Mouse (Mus musculus) hindlimb bud, embryonic 11.5 days (tissue): ENCODE measurements around the gene Gpr158.

Source experiments
- DNase-seq: peaks from one replicate; pipeline ENCODE4 v3.0.0-alpha.2; 2012; ENCODE audit warnings: low read depth, low spot score; ENCODE audit errors: extremely low spot score

The Gpr158 gene

DNA sequence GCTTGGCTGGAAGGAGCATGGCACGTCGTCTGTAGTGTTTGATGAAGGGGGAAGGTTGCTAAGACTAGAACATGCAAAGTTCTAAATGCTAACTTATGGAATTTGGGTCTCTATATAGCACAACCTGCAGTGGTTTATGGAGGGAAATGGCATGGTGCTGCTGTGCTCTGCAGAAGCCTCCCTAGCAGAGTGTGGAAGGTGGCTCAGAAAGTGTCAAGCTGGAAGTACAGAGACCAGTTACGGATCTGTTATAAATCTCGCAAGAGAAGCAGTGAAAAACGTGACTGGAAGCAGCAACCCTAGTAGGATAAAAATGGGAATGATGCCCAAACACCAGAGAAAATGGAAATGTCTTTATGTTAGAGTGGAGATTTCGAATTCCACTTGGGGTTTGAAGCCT lies 251.8 kb downstream of the Gpr158 start:
- DNase-seq: no peak

- DNase-seq: no peak
These were observed 264.8 kb downstream of the Gpr158 start for GRCm38 (mm10) chr2:21632136-21632535.

DNA sequence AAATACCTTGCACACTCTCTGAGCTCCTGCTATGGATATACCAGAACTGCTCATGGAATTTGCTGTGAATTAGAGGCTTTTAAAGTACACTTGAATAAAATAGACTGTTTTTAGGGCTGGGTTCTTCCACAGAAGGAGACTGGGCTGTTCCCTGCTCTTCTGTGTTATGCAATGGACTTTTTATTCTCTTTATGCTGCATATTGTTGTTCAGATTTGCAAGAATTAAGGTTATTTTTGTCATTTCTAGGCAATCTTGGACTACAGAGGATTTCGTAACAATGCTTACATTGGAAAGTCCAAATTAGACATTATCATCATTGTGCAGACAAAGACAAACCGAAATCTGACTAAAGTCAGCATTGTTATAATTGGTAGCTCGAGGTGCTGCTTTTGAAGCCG lies 298.4 kb downstream of the Gpr158 start:
- DNase-seq: no peak

DNA sequence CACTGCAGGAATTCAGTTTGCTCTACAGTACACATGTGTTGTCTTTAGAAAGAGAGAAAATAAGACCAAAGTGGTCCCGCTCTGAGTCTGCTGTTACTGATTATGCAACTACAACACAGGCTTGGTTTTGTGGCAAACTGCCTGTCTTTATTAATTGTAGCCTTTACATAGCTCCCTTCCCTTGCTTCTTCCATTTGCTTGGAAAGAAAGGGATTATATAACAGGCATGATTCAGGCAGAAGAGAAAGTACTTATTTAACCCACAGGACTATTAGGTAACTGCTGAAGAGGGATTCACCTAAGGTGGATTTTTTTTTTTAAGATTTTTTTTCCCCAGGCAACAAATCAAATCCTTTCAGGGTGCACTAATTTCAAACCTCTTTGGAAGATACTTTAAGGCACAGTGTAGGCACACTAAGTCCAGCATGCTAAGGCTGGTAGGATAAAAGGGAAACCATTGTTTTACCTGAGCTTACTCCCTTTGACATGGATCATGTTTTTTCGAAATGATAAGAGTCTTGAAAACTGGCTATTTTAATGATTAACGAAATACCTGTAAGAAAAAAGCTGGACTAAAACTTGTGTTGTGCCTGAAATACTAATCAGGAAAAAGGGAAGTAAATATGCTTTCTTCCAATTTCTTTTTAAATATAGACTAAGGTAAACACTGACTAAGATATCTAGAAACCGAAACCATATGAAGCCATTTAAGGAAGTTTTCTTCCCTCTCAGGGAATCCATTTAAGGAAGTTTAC lies 308.9 kb downstream of the Gpr158 start:
- DNase-seq: no peak

DNA sequence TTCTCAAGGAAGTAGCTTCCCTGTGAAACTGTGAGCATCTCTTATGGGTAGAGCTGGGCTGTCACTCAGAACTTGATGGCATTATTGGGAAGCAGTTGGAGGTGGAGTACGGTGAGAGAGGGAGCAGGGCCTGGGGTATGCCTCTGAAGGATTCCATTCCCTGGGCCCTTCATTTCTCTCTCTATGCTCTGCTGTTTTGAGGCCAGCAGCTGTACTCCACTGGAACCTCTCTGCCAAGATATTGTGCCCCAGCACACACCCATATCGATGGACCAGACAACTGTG lies 309.4 kb downstream of the Gpr158 start:
- DNase-seq: no peak

DNA sequence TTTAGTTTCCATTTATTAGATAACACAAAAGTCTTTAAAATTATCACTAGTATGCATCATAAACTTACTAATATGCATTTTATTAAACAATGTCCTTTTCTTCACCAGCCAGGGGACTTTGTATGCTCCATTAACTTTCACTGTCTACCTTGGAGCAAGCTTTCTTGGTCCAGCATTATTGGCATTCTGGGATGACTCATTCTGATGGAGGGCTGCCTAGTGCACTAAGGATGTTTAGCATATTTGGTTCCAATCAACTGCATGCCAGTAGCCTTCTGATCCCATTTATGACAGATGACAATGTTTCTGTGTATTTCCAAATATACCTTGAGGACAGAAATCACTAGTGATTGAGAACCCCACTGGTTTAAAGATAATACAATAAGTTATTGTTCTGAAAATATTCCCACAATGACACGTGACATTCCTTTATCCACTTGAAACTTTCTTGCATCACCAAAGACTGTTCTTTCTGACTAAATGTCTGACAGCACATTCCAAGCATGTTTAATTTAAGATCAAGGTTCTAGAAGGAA lies 313.5 kb downstream of the Gpr158 start:
- no peak for DNase-seq

DNA sequence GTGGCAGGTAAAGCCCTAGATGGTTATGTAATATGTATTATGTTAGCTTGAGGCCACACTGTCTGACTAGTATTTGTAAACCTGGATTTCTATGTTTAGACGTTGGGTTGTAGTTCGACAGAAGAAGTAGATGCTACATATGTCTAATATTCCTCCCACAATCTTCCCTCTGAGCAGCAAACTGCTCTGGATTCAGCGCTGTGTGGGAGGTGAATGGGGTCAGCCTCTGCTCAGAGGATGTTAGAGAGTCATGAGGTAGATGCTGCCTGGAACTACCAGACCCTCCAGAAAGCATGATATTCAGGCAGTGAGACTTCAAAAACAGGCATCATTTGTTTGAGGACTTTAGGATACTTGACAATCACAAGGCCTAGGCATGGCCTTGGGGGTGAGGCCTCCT lies 317.4 kb downstream of the Gpr158 start:
- DNase-seq: no peak

- no peak for DNase-seq
These were observed 325.8 kb downstream of the Gpr158 start for GRCm38 (mm10) chr2:21693128-21693527.

DNA sequence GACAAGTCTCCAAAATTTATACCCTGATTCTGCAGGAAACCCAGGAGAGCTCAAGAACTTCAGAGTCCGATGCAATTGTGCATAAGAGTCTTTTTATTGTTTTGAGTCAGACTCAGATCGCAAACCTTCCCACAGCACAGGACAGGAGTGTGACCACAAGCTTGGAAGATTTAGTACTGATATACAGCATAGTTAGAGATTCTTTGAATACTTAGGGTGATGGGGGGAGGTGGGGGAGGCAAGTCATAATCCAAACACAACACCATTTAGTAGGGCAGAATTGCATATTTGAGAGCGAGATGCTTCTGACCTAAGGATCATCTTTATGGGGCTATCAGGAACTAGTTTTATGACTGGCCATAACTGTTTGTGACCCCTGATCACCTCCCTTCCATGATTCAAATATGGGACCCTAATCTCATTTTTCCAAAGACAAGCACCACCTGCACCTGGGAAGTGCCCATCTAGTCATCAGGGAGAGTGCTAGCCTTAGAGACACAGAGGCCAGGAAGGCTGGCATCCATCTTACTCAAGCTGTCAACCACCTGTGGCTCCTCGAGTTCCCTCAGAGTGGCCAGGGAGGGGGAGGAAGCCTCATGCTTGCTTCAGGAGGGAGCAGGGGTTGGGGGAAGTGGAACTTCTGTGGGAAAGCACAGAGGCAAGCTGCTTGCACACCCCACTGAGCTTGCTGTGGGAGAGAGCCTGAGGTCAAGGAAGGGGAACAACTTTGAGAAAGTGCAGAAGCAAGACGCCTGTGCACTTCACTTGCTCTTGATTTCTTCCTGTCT lies 326.7 kb downstream of the Gpr158 start:
- no peak for DNase-seq

GRCm38 (mm10) chr2:21728075-21728474 lies 360.7 kb downstream of the Gpr158 start:
- no peak for DNase-seq

- DNase-seq: no peak
These were observed 416.4 kb downstream of the Gpr158 start for GRCm38 (mm10) chr2:21783721-21784120.

GRCm38 (mm10) chr2:21793156-21793555 lies 425.8 kb downstream of the Gpr158 start:
- no peak for DNase-seq

- DNase-seq: no peak
These were observed 432.3 kb downstream of the Gpr158 start for GRCm38 (mm10) chr2:21799616-21800015.

DNA sequence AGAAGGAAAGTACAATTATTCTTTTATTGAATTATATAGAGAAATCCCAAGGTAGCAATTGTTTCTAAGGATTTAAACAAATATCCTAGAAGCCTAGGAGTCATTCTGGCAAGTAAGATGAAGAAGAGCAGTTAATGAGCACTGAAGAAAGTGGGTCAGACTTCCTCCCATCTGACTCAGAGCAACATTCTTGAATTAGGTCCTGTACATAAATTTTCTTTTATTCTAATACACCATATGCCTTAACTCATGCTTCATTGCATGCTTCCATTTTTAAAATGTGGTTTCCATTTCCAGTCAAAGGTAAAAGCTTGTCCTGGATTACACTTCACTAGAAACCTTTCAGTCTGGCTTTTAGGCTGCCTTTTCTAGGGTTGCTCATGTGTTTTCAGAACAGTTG lies 432.7 kb downstream of the Gpr158 start:
- DNase-seq: no peak

GRCm38 (mm10) chr2:21808510-21808909 lies 441.2 kb downstream of the Gpr158 start:
- no peak for DNase-seq

DNA sequence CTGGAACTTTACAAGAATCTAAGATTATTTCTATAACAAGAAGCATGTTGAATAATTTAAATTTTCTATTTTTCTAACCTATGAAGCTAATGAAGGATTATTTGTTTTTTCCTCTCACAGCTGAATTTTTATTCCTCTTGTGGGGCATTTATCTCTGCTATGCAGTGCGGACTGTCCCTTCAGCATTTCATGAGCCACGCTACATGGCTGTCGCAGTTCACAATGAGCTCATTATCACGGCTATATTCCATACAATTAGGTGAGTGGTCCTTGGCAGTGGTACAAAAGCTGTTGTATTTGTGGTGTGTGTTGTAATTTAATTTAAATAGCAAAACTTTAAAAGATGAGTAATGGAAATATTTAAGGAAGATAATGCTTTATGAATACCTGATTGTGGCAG lies 443.1 kb downstream of the Gpr158 start:
- DNase-seq: no peak

DNA sequence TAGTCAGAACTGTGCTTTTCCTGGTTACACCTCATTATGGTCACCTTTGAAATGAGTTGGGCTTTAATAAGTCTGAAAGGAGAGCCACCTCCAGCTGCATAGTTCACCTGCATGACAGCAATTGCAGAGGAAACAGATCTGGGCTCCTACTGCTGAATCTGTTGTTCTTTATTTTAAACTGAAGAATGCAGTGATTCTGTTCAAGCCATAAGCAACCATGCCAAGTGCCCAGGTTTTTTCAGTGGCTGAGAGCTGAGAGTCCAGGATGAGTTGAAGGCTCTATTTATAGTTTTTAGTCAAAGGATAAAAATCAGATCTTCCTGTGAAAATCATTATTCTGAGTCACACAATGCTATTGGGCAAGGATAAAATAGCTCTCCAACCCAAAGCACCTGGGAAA lies 496.7 kb downstream of the Gpr158 start:
- DNase-seq: no peak
